Mouse (Mus musculus): ENCODE measurements at regions not wholly inside any gene's neighbourhood (a gene's known extent, or its start where the extent isn't known, plus 50 kb on each side); places are given as distances from the start of the nearest gene placed in this dataset.
A peak's percentile ranks its signal among the peaks of the same experiment; 100 is the strongest.

DNA sequence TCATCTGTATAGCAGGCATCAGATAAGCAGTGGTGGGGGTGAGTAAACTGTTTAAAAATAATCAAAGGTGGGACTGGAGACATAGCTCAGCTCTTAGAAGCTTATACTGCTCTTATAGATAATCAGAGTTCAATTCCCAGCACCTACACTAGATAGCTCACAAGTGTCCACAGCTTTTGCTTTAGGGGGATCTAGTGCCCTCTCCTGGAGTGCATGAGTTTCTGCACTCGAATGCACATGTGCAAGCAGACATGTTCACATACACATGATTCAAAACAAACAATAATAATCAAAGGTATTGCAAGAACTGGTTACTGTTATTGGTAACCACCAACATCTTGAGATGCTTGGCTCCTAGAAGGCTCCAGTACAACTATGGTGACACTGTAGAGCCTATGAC lies 343.3 kb downstream of the Gpam start:
- no peak for DNase-seq

DNA sequence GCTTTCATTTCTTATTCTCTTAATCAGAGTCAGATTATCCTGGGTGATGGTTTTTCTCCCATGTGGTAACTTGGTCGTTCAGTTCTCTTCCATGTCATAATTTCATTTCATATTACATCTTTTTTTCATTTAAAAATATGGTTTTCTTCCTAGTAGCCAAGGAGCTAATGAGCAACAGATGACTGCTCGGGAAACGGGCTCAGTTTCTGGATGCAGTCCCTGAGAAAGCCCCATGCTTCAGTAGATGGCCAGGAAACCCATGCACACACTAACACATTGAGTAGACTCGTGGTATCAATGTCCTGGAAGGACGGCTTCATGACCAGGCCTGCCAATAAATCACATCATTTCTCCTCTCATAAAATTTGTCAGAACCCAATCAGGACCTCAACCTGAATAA lies 369.3 kb downstream of the Gpam start:
- DNase-seq = no peak

DNA sequence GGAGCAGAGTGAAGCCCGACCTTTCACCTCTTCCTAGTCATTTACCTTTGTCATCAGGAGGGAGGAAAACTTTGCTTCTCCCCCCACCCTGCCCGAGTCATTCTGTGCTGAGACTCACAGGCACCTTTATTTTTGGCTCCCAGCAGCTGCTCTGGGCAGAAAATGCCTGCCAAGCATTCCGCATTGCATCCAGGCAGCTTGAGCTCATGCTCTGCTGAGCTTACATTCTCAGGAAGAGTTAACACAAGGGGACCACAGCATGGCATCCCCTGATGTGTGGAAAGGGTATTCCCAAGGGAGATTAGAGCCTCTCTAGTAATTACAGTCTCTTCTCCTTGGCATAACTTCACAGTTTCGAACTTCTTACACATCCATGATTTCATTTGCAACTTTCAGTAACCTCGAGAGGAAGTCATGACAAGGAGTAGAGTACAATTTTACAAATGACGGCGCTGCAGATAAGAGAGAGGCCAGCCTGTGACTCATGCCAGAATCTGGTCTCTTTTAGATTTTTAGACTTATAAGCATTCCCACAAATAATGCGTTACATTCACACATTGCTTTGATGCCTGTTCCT lies 370.3 kb downstream of the Gpam start:
- no peak for DNase-seq

DNA sequence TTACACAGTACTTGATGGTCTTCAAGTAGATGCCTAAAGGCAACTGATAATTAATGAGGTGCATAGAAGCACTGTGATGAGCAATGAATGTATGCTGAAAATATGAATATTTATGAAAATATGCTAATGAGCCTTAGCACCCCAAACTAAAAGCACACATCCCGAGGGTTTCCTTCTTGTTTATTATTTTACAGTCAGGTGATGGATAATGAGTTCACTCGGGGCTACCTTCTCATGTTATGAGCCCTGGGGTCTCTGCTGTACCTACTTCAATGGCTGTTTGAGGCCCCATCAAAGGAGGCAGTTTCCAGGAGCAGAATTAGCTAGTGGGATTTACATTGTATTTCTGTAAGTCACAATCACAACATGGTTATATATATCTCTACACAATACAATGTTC lies 371.6 kb downstream of the Gpam start:
- DNase-seq = no peak

DNA sequence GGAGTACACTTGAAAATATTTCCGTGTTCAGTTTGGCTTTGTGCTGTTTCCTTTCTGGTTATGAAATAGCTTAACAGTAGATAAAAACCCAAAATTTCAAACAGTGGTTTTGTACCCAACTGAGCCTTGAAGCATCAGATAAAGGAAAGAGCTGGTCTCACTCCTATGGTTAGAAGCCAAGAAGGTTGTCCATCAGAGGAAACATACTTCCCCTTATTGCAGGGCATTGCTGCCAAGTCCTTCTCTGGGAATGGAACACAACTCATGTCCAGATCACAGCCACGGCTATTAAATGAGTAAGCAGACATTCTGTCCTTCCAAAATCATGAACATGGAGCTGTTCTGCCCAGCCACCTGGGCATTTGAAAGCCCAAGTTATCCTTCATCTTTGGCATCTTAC lies 393.1 kb downstream of the Gpam start:
- DNase-seq = no peak

DNA sequence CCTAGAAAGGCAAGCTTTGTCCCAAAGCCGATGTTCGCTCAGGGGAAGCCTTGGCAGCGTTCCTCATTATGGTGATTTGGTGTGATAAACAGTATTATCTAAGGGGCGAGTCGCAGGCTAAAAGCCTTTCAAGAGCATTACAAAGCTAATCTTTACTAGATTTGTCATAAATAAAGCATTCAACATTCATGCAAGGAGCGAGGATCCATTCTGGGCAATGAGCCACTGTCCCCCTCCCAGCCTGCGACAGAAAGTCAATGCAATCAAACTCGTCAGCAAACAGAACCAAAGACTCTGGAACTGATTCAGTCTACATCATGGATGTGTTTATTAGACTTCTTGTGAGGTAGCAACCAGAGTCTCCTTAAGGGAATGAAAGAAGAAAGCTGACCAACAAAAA lies 395.3 kb downstream of the Gpam start:
- peak; percentile 1 for DNase-seq

DNA sequence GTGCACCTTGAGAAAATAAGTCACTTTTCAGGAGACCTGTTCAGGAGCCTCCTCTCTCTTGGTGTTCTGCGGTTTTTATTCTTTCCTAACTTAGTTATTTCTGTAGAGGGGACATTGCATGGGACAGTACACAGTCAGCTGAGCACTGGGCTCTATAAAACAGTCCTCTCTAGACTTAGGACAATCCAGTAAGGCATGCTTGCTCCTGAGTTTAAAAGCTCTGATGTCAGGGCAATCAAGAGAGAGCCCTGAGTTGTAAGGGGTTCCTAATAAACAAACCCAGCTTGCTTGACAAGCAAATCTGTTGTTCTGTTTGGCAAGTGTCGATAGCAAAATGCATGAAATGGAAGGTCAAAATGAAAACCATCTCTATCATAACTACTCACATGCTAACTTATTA lies 395.7 kb downstream of the Gpam start:
- DNase-seq = no peak

DNA sequence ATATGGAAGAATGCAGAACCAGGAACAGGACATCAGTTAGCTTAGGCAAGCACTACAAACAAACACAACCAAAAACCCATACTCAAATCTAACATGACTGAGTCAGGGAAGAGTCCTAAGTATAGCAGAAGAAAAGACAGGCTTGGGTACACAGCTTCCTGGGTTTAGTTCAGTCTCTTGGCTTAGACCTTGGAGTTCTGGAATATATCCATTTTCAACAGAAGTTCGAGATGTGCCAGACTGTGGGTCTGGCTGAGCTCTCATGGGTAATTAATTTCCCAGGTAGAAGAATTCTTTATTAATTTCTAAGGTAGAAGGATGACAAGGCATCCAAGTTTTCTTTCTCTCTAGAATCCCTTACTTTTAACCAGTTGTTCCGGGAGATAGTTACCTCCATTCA lies 396.2 kb downstream of the Gpam start:
- DNase-seq = no peak

DNA sequence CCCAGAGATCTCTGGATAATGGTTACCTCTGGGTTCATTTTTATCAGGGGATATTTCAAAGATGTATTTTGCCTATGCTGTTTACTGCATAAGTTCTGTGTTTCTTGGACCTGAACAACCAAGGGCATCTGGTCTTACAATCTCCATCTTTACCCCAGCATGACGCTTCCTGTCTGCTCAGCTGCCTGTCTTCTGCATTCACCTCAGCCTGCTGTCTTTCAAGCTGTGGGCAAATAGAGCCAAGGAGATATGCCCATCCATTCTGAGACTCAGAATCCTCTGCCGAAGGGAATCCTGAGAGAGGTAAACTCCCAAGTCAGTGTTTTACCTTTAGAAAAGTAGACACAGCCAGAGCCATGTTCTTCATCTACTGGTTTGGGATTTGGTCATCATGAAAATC lies 396.7 kb downstream of the Gpam start:
- no peak for DNase-seq

DNA sequence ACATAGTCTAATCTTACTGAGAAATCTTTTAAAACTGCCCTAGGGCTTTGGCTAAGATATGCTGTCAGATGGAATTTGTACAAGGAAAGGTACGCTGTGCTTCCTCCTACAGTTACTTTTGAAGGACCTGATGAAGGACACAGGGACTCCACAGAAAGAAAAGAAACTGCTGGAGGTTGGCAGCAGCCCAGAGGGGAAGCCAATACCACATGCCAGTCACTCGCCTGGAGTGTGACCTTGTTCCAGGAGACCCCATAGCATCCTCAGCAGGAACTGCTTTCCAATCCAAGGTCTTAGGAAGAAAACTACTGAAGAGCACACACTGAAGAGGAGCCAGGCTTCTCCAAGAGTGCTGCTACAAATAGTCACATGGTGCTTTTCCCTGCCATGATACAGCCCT lies 404.9 kb downstream of the Gpam start:
- DNase-seq = no peak

DNA sequence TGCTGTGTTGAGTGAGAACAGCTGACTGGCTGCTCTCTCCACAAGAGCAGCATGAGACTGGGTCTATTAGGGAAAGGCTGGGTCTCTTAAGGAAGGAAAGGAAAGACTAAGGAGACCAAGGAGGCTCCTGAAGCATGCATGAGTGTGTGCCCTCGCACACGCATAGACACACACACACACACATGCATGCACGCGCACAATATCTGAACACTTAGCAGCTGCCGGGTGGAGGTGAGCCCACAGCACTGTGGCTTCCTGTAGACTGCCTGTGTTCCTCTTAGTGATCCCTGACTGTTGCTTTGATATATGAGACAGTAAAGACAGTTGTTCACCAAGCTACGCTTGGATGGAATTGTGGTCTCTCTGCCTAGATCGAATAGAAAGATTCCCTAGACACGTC lies 429.6 kb downstream of the Gpam start:
- no peak for DNase-seq

DNA sequence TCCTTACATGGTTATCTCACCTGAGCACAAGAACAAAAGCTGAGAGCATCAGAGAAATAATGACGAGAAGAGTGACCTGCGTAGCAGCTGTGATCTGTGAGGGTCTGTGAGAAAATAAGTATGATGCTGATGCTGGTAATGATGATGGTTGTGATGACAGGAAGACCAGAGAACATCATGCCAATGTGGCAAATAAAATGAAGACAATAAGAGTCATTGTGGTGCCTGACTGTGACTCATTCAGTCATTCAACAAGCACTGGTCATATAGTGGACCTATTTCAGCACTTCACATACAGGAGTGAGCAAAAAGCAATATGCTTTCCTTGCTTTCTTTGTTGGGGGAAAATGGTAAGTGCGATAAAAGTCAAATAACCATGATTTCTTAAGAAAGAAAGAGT lies 433.3 kb downstream of the Gpam start:
- no peak for DNase-seq

DNA sequence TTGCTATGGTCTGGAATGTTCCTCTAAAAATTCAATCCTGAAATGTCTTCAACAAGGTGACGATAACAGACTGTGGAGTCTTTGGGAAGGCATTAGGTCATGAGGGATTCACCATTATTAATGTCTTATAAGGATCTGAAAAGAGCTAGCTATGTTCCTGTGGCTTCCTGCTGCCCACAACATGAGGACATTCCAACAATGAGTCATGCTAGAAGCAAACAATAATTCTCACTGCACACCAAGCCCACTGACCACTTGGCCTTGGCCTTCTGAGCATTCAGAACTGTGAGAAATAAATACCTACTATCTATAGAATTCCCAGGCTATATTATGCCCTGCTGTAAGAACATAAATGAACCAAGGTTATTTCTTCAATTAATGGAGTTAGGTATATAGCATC lies 433.9 kb downstream of the Gpam start:
- DNase-seq = no peak

DNA sequence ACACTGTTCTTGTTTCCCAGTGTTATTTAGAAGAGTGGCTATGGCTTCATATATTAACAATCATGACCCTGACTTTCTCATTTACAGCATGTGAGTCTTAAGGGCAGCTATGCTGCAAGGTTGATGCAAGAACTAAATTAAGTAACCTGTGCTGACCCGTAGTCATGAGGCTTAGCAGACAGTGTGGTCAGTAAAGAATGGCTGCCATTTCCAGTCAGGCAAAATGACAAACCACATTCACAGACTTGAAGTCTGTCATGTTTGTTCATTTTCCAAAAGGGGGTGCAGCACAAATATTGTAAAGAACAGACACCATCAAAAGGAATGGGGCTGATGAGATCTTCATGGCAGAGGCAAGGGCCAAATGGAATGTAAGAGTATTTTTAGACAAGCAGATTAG lies 435.2 kb downstream of the Gpam start:
- no peak for DNase-seq

DNA sequence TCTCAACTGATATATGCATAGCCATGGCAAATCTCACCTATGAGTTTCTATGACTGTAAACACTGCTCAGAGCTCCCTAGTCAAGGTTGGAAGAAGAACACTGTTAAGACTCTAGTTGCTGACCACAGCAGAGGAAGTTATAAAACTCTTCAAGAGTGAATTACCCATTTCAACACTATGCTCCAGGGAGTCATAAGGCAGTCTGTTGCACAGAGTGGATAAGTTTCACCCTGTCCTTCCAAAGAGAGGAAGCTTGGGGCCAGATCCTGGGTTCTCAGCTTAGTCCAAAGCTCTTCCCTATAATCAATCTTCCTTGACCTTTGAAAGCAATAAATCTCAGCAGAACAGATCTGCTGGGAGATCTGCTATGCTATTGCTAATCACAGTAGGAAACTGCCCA lies 438.4 kb downstream of the Gpam start:
- DNase-seq = no peak

DNA sequence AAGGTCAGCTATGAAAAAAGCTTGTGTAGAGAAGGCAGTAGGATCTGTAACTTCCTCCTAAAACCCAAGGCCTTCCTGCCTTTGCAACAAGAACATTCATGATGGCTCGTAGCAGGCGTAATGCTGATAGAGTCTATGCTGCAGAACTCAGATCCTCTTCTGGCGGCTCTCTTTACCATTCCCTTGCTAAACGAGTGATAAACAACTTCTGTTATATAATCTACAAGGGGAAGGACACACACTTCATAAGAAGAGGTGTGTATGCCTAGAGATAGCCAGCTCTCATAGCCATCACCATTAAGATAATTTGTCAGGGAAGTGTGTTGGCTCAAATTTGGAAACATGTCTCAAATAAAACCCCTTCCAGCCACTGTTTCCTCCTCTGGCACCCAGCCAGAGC lies 441.9 kb downstream of the Gpam start:
- DNase-seq = no peak

Data from lung, postnatal 36 days (tissue).